Mouse (Mus musculus) erythroblast, embryonic 14.5 days (primary cell): ENCODE results near the gene Sptssb. TPM values are rescaled to one million over a fixed set of nuclear protein-coding genes. Genes with fewer than 3 reads are reported as not detected.

Source experiments
- H3K27me3 ChIP-seq: 2 replicates; pipeline ENCODE4 v1.6.1; 2012; ENCODE audit warnings: inconsistent platforms; ENCODE audit not compliant: control insufficient read depth
- H3K36me3 ChIP-seq: 2 replicates; pipeline ENCODE4 v1.6.1; 2012; ENCODE audit warnings: mild to moderate bottlenecking, inconsistent platforms; ENCODE audit not compliant: control insufficient read depth
- H3K4me1 ChIP-seq: 2 replicates; pipeline ENCODE4 v1.6.1; 2012; ENCODE audit warnings: inconsistent platforms; ENCODE audit not compliant: control insufficient read depth
- H3K4me3 ChIP-seq: replicated peaks from 2 replicates; pipeline ENCODE3; 2012; ENCODE audit warnings: moderate library complexity, mild to moderate bottlenecking, inconsistent platforms
- H3K9me3 ChIP-seq: 2 replicates; pipeline ENCODE4 v1.6.1; 2012; ENCODE audit warnings: low read length, inconsistent platforms, mixed read lengths; ENCODE audit not compliant: control insufficient read depth
- GATA1 ChIP-seq: IDR thresholded peaks from 2 replicates; pipeline ENCODE4 v1.6.1; 2012; ENCODE audit warnings: low read length, inconsistent platforms, mixed read lengths
- TAL1 ChIP-seq: IDR thresholded peaks from 3 replicates; pipeline ENCODE4 v1.6.1; 2012; ENCODE audit warnings: low read length, inconsistent platforms, mixed read lengths
- polyA plus RNA-seq: library from polyadenylated mRNA; stranded (reverse); fragments of >175 nt; gene quantifications from 2 replicates; pipeline ENCODE4 v1.2.3, GENCODE M21; 2012

Sptssb gene
- polyA plus RNA-seq, 1 experiment, result not detected

DNA sequence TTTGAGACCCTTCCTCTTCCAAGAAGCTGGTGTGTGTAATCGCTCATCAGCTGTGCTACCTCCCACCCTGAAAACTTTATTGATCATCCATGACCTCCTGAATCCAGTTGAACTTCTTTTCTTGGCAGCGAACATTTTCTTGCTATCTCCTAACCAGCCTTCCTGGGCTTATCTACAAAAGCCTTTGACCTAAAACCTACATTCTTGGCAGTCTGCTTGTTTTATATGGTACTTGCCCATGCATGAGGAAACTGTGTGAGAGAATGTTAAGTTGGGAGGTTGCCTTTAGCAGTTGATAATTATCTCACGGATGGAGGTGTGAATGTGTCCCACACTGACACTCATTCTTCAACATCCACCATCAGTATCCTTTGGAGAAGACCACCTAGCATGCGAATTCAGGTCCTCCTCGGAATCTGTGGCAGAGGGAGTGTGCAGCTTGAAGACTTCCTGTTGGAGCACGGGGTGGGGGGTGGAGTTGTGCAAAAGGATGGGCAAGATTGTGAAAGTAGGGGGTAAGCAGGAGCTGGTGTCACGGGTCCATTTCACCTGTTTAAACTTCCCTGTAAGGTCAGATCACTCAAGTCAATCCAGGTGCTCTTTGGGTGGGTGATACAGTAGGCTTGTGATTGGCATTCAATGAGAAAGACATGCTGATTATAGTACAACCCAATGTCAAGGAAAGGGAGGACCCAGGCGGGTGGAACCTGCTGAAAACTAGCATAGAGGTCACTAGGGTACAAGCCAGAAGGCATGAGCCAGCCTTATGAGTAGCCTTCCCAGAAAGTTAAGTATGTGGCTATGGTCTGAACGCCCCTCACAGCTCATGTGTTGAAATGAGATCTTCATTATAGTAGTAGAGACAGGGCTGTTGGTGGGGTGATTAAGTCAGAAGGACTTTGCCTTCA lies 32.7 kb upstream of the Sptssb start:
- no peaks in the 10 kb centered on the region for H3K4me1 ChIP-seq
- no peaks in the 10 kb centered on the region for H3K9me3 ChIP-seq
- H3K36me3 ChIP-seq, result no peaks in the 10 kb centered on the region
- no peak overlapping the region for H3K4me3 ChIP-seq
- H3K27me3 ChIP-seq, result no peaks in the 10 kb centered on the region
- TF ChIP-seq TAL1 (no peak), GATA1 (no peak)

DNA sequence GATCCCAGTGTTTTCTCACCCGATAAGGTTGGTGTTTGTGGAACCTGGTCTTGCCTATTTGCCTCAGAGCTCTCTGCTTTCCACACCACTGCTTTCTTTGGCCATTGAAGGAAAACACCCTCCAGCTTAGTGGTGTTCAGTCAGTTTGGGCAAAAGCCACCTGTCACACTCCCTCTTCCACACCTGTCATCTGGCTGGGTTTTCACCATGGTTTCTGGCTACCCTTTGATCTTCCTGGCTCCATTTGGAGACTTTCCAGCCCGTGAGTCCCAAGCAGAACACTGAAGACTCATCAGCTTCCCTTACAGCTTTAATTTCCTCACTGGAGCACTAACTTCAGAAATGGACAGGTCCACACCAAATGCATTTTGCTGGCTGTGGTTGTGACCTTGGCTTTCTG lies 26.1 kb upstream of the Sptssb start:
- H3K4me3 ChIP-seq, result no peak overlapping the region
- no peak for TF ChIP-seq TAL1
- TF ChIP-seq GATA1, result no peak
- H3K4me1 ChIP-seq, result no peaks in the 10 kb centered on the region
- H3K27me3 ChIP-seq, result no peaks in the 10 kb centered on the region
- no peaks in the 10 kb centered on the region for H3K9me3 ChIP-seq
- no peaks in the 10 kb centered on the region for H3K36me3 ChIP-seq

DNA sequence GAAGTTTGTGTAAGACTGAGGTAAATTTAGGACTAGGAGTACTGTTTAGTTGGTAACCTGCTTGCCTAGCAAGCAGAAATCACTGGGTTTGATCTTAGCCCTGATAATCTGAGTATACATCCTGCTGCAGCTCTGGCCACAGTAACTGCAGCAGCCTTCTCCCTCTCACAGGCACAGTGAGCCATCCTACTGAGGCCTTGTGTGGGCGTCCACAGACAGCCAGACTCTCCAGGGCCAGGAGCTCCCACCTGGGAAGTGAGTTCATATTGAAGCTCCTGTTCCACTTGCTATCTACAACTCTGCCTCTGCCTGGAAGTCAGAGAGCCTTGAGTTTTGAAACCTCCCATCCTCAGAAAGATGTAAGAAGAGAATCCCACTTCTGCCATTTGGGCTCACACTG lies 24.0 kb upstream of the Sptssb start:
- no peaks in the 10 kb centered on the region for H3K27me3 ChIP-seq
- TF ChIP-seq GATA1 (no peak), TAL1 (no peak)
- H3K4me3 ChIP-seq, result no peak overlapping the region
- H3K4me1 ChIP-seq, result no peaks in the 10 kb centered on the region
- no peaks in the 10 kb centered on the region for H3K9me3 ChIP-seq
- no peaks in the 10 kb centered on the region for H3K36me3 ChIP-seq

DNA sequence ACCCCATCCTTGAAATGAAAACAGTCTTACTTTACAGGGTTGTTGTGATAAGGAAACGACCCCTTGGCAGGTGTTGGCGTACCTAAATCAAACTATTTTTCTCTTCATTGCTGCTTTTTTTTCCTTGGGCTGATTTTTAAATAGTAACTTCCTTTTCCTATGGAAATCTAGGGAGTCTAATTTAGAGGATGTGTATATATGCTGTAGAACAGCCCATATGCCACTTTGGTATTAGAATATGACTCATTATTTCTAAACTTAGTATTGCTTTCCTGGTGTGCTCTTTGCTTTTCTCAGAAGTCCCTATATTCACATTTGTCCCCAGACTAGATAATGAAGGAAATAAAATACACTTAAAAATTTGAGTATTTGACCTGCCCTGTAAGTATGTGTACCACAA lies 17.8 kb upstream of the Sptssb start:
- Histone ChIP-seq H3K4me1 (no peaks in the 10 kb centered on the region), H3K27me3 (no peaks in the 10 kb centered on the region), H3K4me3 (no peak overlapping the region), H3K9me3 (no peaks in the 10 kb centered on the region), H3K36me3 (no peaks in the 10 kb centered on the region)
- TF ChIP-seq TAL1 (no peak), GATA1 (no peak)

DNA sequence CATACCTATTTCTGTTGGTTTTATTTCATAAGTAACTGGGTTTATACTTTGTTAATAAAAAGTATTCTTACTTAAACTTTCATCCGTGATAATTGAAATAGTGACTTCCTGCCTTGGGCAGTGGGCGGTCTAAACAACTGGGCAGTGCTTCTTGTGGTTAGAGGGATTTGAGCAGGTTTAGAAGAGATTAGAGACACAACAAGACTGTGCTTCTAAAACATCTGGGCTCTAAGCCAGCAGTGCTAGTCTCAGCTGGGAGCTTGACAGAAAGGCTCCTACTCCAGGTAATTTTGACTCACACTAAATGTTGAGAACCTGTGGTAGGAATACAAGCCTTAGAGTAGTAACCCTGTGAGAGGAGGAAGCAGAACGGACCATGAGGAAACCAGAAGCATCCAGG lies 15.0 kb upstream of the Sptssb start:
- TF ChIP-seq TAL1, result no peak
- TF ChIP-seq GATA1, result no peak
- Histone ChIP-seq H3K4me3 (no peak overlapping the region), H3K36me3 (no peaks in the 10 kb centered on the region), H3K4me1 (no peaks in the 10 kb centered on the region), H3K9me3 (no peaks in the 10 kb centered on the region; the same call in 1 of the 2 replicates), H3K27me3 (no peaks in the 10 kb centered on the region)

DNA sequence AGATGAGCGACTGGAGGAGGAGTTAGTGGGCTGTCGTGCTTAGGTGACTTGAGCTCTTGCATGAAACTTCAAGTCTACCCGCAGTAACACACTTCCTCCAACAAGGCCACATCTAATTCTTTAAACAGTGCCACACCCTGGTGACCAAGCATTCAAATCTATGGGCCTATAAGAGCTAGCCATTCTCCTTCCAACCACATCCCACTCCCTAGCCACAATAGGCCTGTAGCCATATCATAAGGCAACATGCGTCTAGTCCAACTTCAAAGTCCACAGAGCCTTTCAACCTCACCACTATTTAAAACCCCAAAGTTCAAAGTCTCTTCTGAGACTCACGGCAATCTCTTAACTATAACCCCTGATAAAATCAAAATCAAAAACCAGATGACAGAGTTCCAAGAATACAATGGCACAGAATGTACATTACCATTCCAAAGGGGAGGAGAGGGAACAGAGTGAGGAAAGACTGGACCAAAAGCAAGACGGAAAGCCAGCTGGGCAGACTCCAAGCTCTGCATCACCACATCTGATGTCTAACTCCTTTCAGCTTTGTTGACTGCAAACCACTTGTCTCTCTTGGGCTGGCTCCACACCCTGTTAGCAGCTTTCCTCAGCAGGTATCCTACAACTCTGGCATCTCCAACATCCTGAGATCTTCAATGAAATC lies 13.1 kb upstream of the Sptssb start:
- TF ChIP-seq GATA1 (no peak), TAL1 (no peak)
- no peaks in the 10 kb centered on the region for H3K4me1 ChIP-seq
- no peaks in the 10 kb centered on the region; the same call in 1 of the 2 replicates for H3K9me3 ChIP-seq
- no peaks in the 10 kb centered on the region for H3K27me3 ChIP-seq
- H3K4me3 ChIP-seq, result no peak overlapping the region
- no peaks in the 10 kb centered on the region for H3K36me3 ChIP-seq

DNA sequence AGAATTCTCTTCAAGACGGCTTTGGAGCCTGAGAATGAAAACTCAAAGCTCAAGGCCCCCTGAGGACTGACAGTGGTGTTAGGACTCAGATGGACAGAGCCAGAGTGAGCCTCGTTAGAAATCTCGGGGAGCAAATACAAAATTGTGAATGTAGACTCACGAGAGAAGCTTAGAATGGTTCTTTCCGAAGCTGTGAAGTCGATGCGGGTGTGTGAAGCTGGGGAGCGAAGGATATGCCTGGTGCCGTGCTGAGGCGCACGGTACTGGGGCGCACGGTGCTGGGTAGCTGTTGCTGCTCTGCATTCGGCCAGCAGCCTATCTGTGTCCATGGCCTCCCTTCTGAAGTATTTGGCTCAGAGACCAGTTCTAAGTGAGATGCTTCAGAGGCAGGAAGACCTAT lies 11.4 kb upstream of the Sptssb start:
- Histone ChIP-seq H3K9me3 (no peaks in the 10 kb centered on the region; the same call in 1 of the 2 replicates), H3K4me1 (no peaks in the 10 kb centered on the region), H3K27me3 (no peaks in the 10 kb centered on the region), H3K36me3 (no peaks in the 10 kb centered on the region), H3K4me3 (no peak overlapping the region)
- TF ChIP-seq TAL1, result no peak
- no peak for TF ChIP-seq GATA1

DNA sequence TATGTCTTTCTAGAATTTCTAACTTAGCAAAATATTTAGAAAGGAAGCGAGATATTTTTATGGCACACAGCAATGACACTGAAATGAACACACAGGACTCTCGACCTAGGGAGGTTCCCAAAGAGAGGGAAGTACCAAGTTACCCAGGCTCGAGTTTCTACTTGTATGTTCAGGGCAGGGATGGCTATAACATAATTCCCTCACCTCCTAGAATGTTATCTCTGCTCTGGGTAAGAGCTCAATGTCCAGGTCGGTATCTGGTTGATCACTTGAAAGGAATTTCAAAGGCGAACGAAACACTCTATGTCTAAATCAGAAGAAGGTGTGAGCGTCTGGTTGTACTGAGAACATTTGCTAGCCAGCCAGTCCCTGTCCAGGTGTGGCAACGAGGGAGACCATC lies 10.0 kb upstream of the Sptssb start:
- H3K4me3 ChIP-seq, result no peak overlapping the region
- H3K9me3 ChIP-seq, result no peaks in the 10 kb centered on the region; the same call in 1 of the 2 replicates
- H3K36me3 ChIP-seq, result no peaks in the 10 kb centered on the region
- H3K27me3 ChIP-seq, result no peaks in the 10 kb centered on the region
- no peaks in the 10 kb centered on the region for H3K4me1 ChIP-seq
- TF ChIP-seq GATA1 (no peak), TAL1 (no peak)

DNA sequence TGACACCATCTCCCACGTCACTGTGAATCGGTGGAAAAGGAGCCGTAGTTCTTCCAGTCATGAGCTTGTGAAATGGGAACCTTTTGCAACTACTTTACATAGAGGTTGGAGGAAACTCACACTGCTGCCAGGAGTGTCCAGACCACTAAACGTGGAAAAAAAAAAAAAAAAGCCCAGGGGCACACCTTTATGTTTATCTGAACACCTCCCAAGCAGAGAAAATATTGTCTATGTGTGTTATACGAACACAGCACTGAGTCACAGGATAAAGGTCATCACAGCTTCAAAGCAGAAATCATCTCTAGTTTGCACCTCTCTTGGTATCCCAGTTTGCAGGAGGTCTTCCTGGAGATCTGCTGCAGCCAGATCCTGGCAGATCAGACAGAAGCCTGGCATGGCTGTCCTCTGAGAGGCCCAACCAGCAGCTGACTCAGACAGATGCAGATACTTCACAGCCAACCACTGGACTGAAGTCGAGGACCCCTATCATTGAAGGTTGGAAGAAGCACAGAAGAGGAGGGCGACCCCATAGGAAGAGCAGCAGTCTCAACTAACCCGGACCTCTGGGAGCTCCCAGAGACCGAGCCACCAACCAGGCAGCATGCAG lies 2.2 kb upstream of the Sptssb start:
- no peak overlapping the region for H3K4me3 ChIP-seq
- peaks cover 19% of the 10 kb centered on the region for H3K27me3 ChIP-seq
- no peak for TF ChIP-seq GATA1
- no peak for TF ChIP-seq TAL1
- no peaks in the 10 kb centered on the region for H3K9me3 ChIP-seq
- no peaks in the 10 kb centered on the region for H3K36me3 ChIP-seq
- H3K4me1 ChIP-seq, result no peaks in the 10 kb centered on the region
